26 mouse cellular contexts compared by ENCODE assay signal in the genomic region with DNA sequence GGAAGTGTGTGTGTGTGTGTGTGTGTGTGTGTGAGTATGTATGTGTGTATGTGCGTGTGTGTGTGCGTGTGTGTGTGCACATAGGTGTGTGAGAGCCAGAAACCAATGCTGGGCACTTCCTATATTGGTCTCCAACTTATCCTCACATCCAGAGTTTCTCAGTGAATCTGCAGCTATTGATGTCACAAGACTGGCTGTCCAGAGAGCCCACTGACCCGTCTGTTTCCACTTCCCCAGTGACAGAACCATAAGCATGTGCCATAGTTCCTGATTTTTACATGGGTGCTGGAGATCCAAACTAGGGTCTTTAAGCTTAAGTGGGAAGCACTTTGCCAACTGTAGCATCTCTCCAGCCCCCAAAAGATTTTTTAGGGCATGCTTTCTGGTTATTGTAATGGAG.
DNase-seq lines count a peak whose midpoint lies in the region; ATAC-seq lines count a peak whose summit lies in the region.
"Had no signal": no experiment of that assay in that cellular context is flagged by ENCODE, and none has a peak within 500 bp of the region (broad histone marks: within the 10 kb centered on the region; RNA-seq: fewer than 3 reads in every experiment).

No protein-coding gene starts in this region.

- H3K4me1 ChIP-seq in heart, embryonic 10.5 days: peaks cover 6% of the 10 kb centered on the region; the same call in 1 of the 2 replicates
- peaks cover 4% of the 10 kb centered on the region; the same call in 1 of the 2 replicates for H3K4me1 ChIP-seq in kidney, embryonic 16.5 days (ENCODE audit: insufficient read depth, low read length)
- H3K4me1 ChIP-seq: forebrain, embryonic 13.5 days had no signal

- no peak overlapping the region for H3K9ac ChIP-seq in kidney, embryonic 16.5 days (replicated peaks; ENCODE audit: low read length)
- H3K9ac ChIP-seq: embryonic facial prominence, embryonic 12.5 days; forebrain, embryonic 13.5 days; forebrain, embryonic 15.5 days; forebrain, postnatal 0 days had no signal

- H3K9me3 ChIP-seq in heart, embryonic 10.5 days: no peaks in the 10 kb centered on the region
- H3K9me3 ChIP-seq in kidney, embryonic 16.5 days (ENCODE audit: low read length): no peaks in the 10 kb centered on the region
- H3K9me3 ChIP-seq: embryonic facial prominence, embryonic 10.5 days; embryonic facial prominence, embryonic 12.5 days; forebrain, embryonic 13.5 days; forebrain, embryonic 15.5 days; G1E had no signal

- H3K4me2 ChIP-seq in kidney, embryonic 16.5 days (replicated peaks; ENCODE audit: low read depth, low read length): no peak overlapping the region
- H3K4me2 ChIP-seq: embryonic facial prominence, embryonic 12.5 days; forebrain, embryonic 13.5 days; forebrain, embryonic 15.5 days had no signal

- no peaks in the 10 kb centered on the region for H3K36me3 ChIP-seq in heart, embryonic 10.5 days
- H3K36me3 ChIP-seq in kidney, embryonic 16.5 days (ENCODE audit: insufficient read depth, low read length): no peaks in the 10 kb centered on the region
- H3K36me3 ChIP-seq: embryonic facial prominence, embryonic 10.5 days; embryonic facial prominence, embryonic 12.5 days; forebrain, embryonic 15.5 days; G1E had no signal

- no peak overlapping the region for H3K27ac ChIP-seq in heart, embryonic 10.5 days
- no peak overlapping the region for H3K27ac ChIP-seq in kidney, embryonic 16.5 days (ENCODE audit: low read length)
- H3K27ac ChIP-seq: embryonic facial prominence, embryonic 10.5 days; embryonic facial prominence, embryonic 12.5 days; forebrain, embryonic 13.5 days; forebrain, embryonic 15.5 days had no signal

- WGBS in heart, embryonic 10.5 days: 71% methylated on average over 3 of the region's 3 CpGs
- WGBS in kidney, embryonic 16.5 days: 82% methylated on average over 3 of the region's 3 CpGs

- ATAC-seq in granulocyte monocyte progenitor cell, adult 5-6 weeks (replicated peaks; ENCODE audit: poor library complexity, severe bottlenecking): peak; percentile 85
- ATAC-seq in megakaryocyte progenitor cell, adult 5-6 weeks (replicated peaks; ENCODE audit: poor library complexity): peak; percentile 64
- no peak for ATAC-seq in kidney, embryonic 16.5 days (ENCODE audit: low FRiP score, low TSS enrichment)
- ATAC-seq: activated CD4-positive, CD25-positive, alpha-beta regulatory T cell, adult 4 months; CD4-positive, CD25-positive, alpha-beta regulatory T cell, adult 4 months; forebrain, embryonic 13.5 days; forebrain, embryonic 15.5 days; forebrain, postnatal 0 days; Patski had no signal

- DNase-seq in heart, embryonic 10.5 days (ENCODE audit: low spot score): peak; percentile 5
- no peak for DNase-seq in heart, adult 11 months
- no peak for DNase-seq in urinary bladder, adult 2 months (ENCODE audit: low spot score)
- DNase-seq: adrenal gland, adult 8-10 months; adrenal gland, postnatal 14 days; adrenal gland, postnatal 36 days; B cell, adult 2 months; cerebellum, adult 11 months; cerebellum, adult 18-20 months; cerebellum, adult 8-10 months; cerebellum, adult 9-11 months; cerebellum, postnatal 14 days; cerebellum, postnatal 36 days; forebrain, postnatal 0 days had no signal

- no peak overlapping the region for H3K4me3 ChIP-seq in heart, embryonic 10.5 days
- H3K4me3 ChIP-seq in kidney, embryonic 16.5 days (ENCODE audit: low read length): no peak overlapping the region
- H3K4me3 ChIP-seq: embryonic facial prominence, embryonic 10.5 days; embryonic facial prominence, embryonic 12.5 days; forebrain, embryonic 13.5 days; forebrain, embryonic 15.5 days had no signal

- H3K27me3 ChIP-seq in heart, embryonic 10.5 days (ENCODE audit: insufficient read depth, poor library complexity, severe bottlenecking): no peaks in the 10 kb centered on the region
- H3K27me3 ChIP-seq in kidney, embryonic 16.5 days (ENCODE audit: insufficient read depth, low read length): no peaks in the 10 kb centered on the region
- H3K27me3 ChIP-seq: CH12.LX; embryonic facial prominence, embryonic 12.5 days; forebrain, embryonic 13.5 days; forebrain, embryonic 15.5 days had no signal
